Mouse (Mus musculus) frontal cortex, postnatal 10 days (tissue): ENCODE data around the gene Fastkd3.
"Not testable (repeated sequence)": the region's sequence is repeated elsewhere in the genome, so short reads cannot be mapped to it uniquely, and the experiment has no call there.

Source experiments
- DNase-seq, 2 experiments: peaks; one replicate each; pipeline ENCODE4 v3.0.0; 2022; ENCODE audit warnings: low spot score in 2 of 2, mixed read lengths in 1 of 2

Fastkd3 gene

DNA sequence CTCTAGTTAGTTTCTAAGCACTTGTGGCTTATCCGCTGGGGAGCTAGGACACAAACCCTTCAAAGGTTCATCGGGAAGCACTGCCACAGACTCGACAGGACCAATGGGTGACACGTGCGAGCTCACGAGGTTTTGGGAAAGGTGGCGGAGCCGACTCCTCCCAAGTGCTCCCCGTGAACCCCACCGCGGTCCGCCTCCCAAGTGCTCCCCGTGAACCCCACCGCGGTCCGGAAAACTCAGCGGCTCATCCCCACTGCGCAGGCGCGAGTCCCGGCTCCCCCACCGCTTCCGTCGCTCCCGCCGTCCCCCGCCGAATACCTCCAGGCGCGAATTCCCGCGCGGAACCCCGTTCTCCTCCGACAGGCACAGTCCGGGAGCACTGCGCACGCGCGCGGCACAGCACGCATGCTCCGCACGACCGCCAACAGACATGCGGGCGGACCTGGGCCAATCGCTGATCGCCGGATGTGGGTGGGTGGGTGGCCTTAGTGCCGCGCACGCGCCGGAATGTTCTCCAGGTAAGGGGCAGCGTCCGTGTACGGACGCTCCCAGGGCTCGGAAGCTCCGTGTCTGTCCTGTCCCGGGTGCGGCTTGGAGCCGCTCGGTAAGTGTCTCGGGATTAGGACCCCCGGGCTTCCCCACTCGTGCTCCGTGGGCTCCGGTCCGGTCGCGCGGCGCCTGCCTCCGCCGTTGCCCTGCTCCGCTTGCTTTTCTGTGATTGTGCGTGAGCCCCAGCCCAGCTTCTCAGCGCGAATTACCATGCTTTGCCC, at the start of gene Fastkd3, which contains the start of gene Mtrr:
TSS of gene Fastkd3 (plus strand) at position 488 of the 770 bp plus-strand sequence.
TSS of gene Mtrr (minus strand) at position 403 of the 770 bp plus-strand sequence.
- DNase-seq, result peak; percentile 95 to 98

DNA sequence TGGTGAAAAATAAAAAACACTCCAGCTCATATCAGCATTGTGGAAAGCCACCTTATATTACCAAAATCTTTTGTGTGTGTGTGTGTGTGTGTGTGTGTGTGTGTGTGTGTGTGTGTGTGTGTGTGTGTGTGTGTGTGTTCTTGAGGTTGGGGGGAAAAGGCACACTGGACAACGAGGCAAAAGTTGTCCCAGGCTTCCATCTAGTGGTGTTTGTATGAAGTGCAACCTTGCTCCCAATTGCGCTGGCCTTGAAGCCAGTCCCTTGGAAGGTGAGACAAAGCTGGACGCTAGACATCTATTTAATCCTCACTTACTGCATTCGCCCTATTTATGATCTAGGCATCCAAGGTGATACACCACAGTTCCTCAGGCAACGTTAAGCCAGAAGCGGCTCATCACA, 28.6 kb upstream of the Fastkd3 start:
- not testable (repeated sequence) for DNase-seq

DNA sequence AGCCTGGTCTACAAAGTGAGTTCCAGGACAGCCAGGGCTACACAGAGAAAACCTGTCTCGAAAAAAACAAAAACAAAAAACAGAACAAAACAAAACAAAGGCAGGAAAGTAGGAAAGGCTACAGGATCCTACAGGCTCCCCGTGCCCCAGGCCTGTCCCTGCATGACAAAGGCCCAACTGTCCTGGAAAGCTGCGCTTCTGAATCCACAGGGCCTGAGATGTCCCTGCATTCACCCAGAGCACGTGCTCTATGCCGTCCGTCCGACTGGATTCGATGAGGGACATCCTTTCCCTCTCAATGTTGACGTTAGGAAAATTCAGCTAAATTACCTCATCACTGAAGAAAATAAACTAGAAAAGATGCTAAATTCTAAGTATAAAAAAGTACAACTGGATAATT, 13.9 kb upstream of the Fastkd3 start:
- DNase-seq, result no peak

DNA sequence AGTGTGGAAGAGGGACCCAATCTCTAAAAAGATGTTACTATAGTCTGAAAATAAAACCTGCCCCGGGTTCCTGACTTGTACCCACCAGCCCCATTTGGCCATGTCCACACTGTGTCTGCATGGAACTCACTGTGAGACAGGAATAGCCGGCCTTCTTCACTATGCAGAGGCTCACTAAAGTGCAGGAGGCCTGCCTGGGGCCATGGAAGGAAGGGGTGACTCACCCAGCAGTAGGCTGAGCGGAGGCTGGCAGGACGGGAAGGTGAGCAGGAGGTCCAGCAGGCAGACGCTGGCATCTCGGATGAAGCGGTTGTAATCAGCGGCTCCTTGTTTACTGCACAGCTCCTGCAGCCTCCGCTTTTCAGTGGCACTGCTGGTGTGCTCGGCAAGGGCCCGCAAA, 13.5 kb upstream of the Fastkd3 start:
- DNase-seq, result no peak

DNA sequence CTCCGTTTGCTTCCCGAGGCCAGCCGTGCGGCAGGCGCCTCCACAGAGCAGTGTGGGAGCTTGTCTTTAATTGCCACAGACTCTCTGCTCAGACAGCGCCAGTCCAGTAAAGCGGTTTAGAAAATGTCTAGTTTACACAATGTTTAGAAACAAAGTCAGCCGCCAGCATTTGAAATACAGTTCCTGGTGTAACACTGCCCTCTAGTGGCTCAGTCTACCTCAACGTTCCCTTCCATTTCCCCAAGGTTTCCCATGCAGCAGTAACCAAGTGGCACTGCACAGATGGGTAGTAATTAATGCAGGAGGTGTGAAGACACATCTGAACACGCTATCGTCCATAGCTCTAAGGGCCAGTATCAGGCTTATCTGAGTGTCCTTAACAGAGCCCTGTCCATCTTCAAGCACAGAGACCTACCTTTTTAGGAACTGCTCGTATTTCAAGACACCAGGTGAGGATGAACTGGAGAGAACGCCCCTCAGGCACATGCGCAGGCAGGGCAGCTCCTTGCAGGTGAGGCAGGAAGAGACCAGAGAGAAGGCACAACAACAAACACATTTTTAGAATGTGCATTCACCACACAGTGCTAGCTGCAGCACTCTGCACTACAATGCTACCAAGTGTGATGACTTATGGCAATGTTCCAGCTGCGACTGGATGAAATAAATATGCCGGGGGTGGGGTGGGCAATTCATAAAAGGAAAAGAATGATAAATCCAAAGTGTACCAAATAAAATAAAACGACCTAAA, 12.3 kb upstream of the Fastkd3 start:
- DNase-seq, result peak in 1 of 2 experiments; percentile 56

DNA sequence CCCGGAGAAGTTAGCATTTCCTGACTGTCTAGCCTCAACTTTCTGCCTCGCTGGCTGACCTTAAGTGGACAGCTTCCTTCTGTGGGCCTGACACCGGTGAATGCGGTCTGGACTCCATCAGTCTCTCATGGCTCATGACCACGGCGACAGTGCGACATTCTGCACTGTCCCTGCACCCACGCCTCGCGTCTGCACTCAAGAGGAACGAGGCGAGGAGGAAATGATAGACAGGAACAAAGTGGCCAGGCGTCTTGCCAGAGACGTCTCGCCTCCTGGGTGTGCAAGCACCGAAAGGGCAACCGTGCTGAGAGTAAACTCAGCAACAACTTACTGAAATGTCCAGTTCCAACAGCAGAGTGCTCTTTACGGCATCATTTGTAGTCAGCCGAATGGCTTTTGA, 9.8 kb upstream of the Fastkd3 start:
- DNase-seq, result no peak

DNA sequence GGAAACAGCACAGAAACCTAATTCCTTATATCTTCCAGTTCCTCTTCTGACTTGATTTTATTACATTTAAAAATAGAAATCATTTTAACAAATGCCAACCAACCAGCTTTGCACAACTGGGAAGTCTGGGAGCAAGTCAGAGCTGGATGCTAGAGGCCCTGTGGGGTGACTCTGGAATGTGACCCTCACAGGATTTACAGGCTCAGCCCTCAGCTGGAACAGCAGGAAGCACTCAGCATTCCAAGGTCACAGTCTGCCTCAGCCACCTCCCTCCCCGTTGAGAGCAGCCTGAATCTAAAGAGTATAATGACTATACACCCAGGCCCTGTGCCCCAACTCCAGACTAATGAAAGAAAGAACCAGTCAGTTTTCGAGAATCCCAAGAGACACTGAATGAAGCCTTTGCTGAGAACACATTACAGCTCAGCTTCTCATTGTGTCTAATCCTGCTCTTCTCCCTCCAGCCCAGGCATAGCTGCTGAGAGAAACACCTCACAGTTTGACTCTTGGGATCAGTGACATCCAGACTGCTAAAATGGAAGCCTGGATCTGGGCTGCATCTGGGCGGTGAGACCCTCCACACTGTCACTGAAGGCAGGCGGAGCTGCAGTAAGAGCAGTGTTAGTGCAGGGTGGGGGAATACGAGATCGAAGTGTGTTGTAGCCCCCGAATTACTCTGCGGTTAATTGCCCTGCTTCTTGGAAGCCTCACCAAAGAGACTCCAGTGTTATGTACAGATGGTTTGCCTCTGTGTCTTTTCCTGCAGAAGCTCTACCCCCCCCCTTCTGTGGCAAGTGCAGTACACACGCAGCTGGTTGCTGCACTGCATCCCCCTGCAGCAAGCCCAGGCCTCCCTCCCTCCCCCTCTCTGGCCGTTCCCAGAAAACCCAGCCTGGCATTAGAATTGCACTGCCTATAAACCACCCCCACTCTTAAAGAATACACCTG, 8.8 kb upstream of the Fastkd3 start:
- DNase-seq, result no peak

DNA sequence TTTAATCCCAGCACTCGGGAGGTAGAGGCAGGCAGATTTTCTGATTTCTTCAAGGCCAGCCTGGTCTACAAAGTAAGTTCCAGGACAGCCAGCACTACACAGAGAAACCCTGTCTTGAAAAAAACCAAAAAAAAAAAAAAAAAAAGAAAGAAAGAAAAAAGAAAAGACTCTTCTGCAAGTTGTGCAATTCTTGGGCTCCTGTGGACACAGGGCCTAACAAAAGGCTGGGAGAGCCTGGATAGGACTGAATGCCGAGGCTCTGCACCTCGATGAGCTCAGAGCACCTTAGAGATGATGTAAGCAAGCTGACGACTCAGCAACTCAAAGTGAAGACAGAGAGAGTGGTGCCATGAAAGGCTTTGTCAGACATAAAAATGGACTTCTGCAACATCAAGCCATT, 7.6 kb upstream of the Fastkd3 start:
- no peak for DNase-seq

DNA sequence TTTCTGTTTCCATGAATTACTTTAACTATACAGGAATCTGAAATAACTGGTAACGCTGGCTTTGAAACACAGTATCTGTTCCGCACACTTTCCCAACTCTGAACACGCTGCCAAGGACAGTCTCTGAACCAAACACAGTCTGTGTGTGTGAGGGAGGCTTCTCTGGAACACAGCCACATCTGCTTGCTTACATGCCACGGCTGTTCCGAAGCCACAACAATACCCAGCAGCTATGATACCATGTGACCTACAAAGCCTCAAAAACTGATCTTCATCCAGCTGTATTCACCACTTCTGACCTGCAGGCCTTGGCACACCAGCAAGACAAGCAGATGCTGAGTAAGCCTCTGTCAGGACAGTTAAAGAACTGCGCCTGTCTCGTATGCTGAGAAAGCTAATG, 4.1 kb upstream of the Fastkd3 start:
- no peak for DNase-seq

DNA sequence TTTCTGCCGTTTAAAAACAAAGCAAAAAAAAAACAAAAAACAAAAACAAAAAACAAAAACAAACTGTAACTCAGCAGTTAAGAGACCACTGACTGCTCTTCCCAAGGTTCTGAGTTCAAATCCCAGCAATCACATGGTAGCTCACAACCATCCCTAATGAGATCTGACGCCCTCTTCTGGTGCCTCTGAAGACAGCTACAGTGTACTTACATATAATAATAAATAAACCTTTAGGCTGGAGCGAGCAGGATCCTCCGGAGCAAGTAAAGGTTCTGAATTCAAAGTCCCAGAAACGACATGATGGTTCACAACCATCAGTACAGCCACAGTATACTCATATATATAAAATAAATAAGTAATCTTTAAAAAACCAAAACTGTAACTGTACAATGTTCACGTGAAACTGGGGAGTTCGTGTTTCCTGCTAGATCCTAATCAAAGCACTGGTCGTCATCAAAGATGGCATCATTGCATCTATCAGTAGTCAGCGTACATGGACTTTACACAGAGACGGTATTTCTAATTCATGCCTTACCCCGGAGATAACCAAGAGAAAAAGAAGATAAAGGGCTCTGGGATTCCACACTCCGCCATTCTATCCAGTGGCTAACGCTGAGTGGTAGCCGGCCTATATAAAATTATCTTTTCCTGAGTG, 821 bp upstream of the Fastkd3 start:
- no peak for DNase-seq

DNA sequence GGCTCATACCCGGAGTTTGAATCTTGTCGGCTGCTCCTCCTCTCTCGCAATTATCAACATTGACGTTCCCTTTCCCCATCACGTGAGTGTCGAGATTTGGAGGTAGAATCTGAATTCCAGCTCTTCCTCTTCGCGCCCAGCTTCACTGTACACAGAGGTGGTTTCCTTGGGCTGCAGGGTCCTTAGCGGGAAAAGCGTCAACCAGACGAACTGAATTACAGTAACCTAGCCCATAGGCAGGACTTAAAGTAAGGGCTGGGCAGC, 415 bp downstream of the Fastkd3 start:
- DNase-seq, result no peak

DNA sequence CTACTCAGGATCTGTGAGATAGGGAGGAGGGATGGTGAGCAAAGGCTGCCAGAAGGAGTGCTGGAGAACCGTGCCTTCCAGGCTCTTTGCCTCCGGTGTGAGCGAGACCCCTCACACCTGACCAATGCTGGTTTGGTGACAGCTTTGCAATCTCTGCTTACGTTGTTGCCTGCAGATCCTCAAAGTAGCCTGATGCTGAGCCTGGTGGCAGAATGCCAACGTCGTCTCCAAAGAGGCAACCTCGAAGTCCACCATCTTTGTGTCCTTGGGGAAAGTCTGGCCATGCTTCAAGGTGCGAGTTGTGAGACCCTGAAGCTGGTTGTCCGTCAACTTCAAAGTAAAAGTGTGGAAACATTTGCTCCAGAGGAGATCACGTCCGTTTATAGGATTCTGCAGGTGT, 1.9 kb downstream of the Fastkd3 start:
- DNase-seq, result no peak

DNA sequence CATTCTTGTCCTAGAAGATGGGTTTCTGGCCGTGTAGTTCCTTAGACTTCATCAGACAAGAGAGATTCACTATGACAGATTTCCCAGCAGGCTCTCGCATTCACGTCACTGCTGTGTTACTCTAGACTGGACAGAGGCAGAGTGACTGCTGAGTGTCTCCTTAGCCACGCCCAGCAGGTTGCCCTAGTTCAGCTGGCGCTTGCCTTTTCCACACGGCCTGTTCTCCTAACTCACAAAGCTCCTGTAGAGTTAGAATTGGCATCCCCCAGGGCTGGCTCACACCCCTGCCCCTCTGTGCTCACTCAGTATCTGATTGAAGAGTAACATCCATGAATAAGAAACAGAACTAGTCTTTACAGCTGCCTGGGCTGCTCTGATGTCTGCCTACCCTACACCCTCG, 3.4 kb downstream of the Fastkd3 start:
- DNase-seq, result no peak

DNA sequence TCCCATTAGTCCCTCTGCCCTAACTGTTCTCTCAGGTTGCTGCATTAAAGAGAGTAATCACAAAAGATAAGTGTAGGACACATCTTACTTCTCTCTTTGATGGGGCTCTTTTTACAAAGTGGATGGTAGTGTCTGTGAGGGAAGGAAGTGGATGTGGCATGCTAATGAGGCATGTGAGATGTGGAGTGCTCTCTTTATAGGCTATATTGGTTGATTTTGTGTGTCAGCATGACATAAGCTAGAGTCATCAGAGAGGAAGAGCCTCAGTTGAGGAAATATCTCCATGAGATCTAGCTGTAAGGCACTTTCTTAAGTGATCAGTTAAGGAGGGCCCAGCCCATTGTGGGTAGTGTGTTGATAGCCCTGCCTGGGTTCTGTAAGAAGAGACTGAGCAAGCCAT, 6.3 kb downstream of the Fastkd3 start:
- DNase-seq, result no peak

DNA sequence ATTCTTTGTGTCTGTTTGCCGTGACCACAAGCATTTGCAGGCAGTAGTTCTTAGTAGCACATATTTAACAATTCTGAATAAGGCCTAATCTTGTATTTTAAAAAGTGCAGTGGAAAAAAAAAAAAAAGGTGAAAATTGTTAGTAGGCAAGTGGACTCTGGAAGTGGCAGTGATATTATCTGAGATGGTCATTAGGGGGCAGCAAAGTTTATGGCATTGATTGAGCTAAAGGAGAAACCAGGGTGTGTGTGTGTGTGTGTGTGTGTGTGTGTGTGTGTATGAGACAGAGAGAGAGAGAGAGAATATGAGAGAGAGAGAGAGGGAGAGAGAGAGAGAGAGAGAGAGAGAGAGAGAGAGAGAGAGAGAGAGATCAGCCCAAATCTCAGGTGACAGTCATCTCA, 11.8 kb downstream of the Fastkd3 start:
- DNase-seq, result no peak

DNA sequence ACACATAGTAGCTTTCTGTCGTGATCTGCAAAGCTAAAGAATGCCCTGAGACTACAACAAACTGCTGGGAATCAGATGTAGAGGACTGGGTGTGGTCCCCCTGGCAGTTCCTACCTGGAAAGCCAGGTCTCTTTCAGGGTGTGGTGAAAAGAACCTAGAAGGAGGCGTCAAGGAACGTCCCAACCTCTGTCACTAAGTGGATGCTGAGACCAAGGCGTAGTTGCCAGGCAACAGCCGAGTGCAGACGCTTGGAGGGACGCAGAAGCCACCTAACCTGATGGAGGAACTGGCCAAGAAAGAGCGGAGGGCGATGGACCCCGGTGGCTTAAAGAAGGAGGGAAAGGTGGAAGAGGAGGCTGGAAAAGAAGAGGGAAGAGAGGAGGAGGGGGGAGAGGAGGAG, 15.2 kb downstream of the Fastkd3 start, which contains the start of gene 1700001L19Rik:
TSS of gene 1700001L19Rik (plus strand) at position 223 of the 400 bp plus-strand sequence.
- DNase-seq, result no peak

DNA sequence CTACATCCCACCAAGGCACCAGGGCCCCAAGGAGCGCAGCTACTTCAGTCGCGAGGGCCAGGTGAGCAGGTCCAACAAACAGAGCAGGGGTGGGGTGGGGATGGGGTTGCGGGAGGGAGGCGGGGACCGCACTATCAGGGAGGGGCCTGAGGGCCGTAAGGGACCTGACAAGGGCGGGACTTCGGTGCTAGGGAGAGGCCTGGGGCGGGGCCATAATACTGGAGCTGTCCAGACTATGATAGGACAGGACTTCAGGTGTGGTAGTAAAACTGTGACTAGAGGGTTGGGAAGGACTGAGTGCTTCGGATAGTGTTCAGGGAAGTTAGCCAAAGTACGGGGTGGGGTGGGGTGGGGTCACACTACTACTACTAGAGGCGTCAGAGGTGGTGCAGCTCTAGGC, 15.6 kb downstream of the Fastkd3 start:
- no peak for DNase-seq

DNA sequence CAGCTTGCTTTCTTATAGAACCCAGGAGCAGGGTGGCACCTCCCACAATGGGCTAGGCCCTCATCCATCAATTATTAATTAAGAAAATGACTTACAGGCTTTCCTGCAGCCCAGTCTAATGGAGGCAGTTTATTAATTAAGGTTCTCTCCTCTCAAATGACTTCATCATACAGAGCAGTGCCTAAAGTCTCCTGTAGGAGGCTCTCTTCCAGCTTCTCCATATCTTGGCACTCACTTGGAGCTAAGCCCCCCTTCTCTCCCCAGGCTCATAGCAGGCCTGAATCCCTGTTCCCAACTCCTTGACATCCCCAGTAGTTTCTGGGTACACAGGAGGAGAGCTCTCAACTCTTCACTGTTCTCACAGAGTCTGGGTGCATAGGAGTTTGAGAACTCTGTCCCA, 16.9 kb downstream of the Fastkd3 start:
- no peak for DNase-seq

DNA sequence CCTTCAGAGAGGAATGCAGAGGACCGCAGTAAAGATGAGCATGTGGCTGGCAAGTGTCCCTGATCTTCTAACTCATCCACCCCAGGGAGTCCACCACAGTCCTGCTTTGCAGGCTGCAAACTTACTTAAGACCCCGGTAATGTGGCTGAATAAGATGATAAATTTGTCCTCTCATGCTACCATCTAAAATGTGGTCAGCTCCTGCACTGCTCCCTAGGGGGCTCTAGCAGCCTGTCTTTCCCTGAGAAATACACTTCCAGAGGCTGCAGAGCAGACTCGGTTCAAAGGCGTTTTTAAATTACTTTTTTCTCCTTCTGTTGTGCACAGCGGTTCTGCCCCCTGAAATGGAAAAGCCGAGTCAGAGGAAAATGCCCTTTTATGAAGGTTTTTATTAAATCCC, 19.1 kb downstream of the Fastkd3 start:
- no peak for DNase-seq

DNA sequence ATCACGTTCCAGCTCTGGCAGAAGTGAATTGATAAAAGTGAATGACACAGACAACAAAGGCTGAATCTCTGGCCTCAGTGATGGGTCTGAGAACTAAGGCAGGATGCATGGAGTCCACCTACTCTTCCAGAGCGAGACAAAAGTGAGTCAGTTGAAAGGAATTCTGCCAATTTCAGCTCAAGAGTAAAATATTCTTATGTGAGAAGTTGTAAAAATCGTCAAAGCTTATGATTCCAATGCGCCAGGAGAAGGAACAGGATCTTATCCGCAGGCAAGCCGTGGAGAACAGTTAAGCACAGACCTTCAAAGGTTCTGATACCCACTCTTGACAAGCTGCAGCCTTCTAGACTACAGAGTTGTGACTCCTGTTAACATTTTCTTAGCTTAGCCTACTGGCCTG, 21.1 kb downstream of the Fastkd3 start:
- no peak for DNase-seq

DNA sequence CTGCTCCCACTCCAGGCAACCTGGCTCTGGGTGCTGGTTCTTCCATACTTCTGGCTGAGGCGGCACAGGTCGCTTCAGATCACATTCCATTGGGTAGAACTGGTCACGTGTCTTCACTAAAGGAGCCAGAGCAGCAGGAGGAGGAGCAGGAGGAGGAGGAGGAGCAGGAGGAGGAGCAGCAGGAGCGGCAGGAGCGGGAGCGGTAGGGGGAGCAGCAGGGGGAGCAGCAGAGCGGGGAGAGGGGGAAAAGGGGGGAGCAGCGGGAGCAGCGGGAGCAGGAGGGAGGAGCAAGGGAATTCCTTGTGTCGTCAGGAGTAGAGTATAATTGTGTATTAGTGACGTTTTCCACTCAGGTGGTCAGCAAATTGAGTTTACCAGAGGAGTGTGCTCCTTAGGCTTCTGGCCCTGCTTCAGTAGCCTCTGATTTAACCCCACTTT, 23.7 kb downstream of the Fastkd3 start:
- no peak for DNase-seq
